Mouse (Mus musculus): Measurements from ENCODE around the gene Lzts2. TPM values are rescaled to one million over a fixed set of nuclear protein-coding genes. Genes with fewer than 3 reads are reported as not detected.

Gene Lzts2
- polyA plus RNA-seq, 1 experiment = 11.2 TPM

GRCm38 (mm10) chr19:45056364-45056763, 42.1 kb downstream of the Lzts2 start:
- WGBS = 28% methylated on average over 4 of the region's 4 CpGs
- no peak overlapping the region for H3K4me3 ChIP-seq (replicated peaks; ENCODE audit: control insufficient read depth, low read depth, low read length)
- H3K4me1 ChIP-seq (ENCODE audit: control insufficient read depth, insufficient read depth, low read length) = peaks cover 1% of the 10 kb centered on the region; the same call in 1 of the 2 replicates
- H3K27ac ChIP-seq (ENCODE audit: control insufficient read depth, insufficient read depth, low read depth, low read length, poor library complexity) = no peak overlapping the region
- TF ChIP-seq CTCF (IDR thresholded peaks at IDR 0.05; ENCODE audit: control insufficient read depth, insufficient read depth, low read length) = peak; percentile 52; the same call in 1 of the 2 replicates
- no peak for TF ChIP-seq POLR2A (IDR thresholded peaks at IDR 0.05; ENCODE audit: borderline replicate concordance, control insufficient read depth, low read depth, low read length)

GRCm38 (mm10) chr19:45056908-45057698, 42.9 kb downstream of the Lzts2 start:
- Histone ChIP-seq H3K4me1 (ENCODE audit: control insufficient read depth, insufficient read depth, low read length) (peaks cover 1% of the 10 kb centered on the region; the same call in 1 of the 2 replicates), H3K27ac (ENCODE audit: control insufficient read depth, insufficient read depth, low read depth, low read length, poor library complexity) (peak overlapping the region; percentile 62; the same call in 1 of the 2 replicates), H3K4me3 (replicated peaks; ENCODE audit: control insufficient read depth, low read depth, low read length) (no peak overlapping the region)
- no peak for TF ChIP-seq POLR2A (IDR thresholded peaks at IDR 0.05; ENCODE audit: borderline replicate concordance, control insufficient read depth, low read depth, low read length)
- TF ChIP-seq CTCF (IDR thresholded peaks at IDR 0.05; ENCODE audit: control insufficient read depth, insufficient read depth, low read length) = no peak
- WGBS = 51% methylated on average over 7 of the region's 7 CpGs

- Histone ChIP-seq H3K27ac (ENCODE audit: control insufficient read depth, insufficient read depth, low read depth, low read length, poor library complexity) (peak overlapping the region; percentile 79), H3K4me3 (replicated peaks; ENCODE audit: control insufficient read depth, low read depth, low read length) (peak overlapping the region; percentile 64), H3K4me1 (ENCODE audit: control insufficient read depth, insufficient read depth, low read length) (peaks cover 1% of the 10 kb centered on the region; the same call in 1 of the 2 replicates)
- TF ChIP-seq CTCF (IDR thresholded peaks at IDR 0.05; ENCODE audit: control insufficient read depth, insufficient read depth, low read length) (no peak), POLR2A (IDR thresholded peaks at IDR 0.05; ENCODE audit: borderline replicate concordance, control insufficient read depth, low read depth, low read length) (no peak)
- 23% methylated on average over 7 of the region's 7 CpGs for WGBS
These were observed 43.5 kb downstream of the Lzts2 start for GRCm38 (mm10) chr19:45057724-45058112.

GRCm38 (mm10) chr19:45058113-45058839, 44.1 kb downstream of the Lzts2 start:
- Histone ChIP-seq H3K4me3 (replicated peaks; ENCODE audit: control insufficient read depth, low read depth, low read length) (peak overlapping the region; percentile 64), H3K27ac (ENCODE audit: control insufficient read depth, insufficient read depth, low read depth, low read length, poor library complexity) (peak overlapping the region; percentile 90), H3K4me1 (ENCODE audit: control insufficient read depth, insufficient read depth, low read length) (peaks cover 1% of the 10 kb centered on the region; the same call in 1 of the 2 replicates)
- TF ChIP-seq POLR2A (IDR thresholded peaks at IDR 0.05; ENCODE audit: borderline replicate concordance, control insufficient read depth, low read depth, low read length) = peak; percentile 69; the same call in 1 of the 2 replicates
- no peak for TF ChIP-seq CTCF (IDR thresholded peaks at IDR 0.05; ENCODE audit: control insufficient read depth, insufficient read depth, low read length)
- under 1% methylated on average over 34 of the region's 34 CpGs for WGBS

- peak overlapping the region; percentile 90 for H3K27ac ChIP-seq (ENCODE audit: control insufficient read depth, insufficient read depth, low read depth, low read length, poor library complexity)
- 2% methylated on average over 14 of the region's 14 CpGs for WGBS
- TF ChIP-seq POLR2A (IDR thresholded peaks at IDR 0.05; ENCODE audit: borderline replicate concordance, control insufficient read depth, low read depth, low read length) (no peak), CTCF (IDR thresholded peaks at IDR 0.05; ENCODE audit: control insufficient read depth, insufficient read depth, low read length) (no peak)
- peaks cover 1% of the 10 kb centered on the region; the same call in 1 of the 2 replicates for H3K4me1 ChIP-seq (ENCODE audit: control insufficient read depth, insufficient read depth, low read length)
- H3K4me3 ChIP-seq (replicated peaks; ENCODE audit: control insufficient read depth, low read depth, low read length) = peak overlapping the region; percentile 64
These were observed 44.6 kb downstream of the Lzts2 start for GRCm38 (mm10) chr19:45058841-45059240.

- Histone ChIP-seq H3K4me3 (replicated peaks; ENCODE audit: control insufficient read depth, low read depth, low read length) (no peak overlapping the region), H3K4me1 (ENCODE audit: control insufficient read depth, insufficient read depth, low read length) (no peaks in the 10 kb centered on the region)
These were observed 49.5 kb downstream of the Lzts2 start for GRCm38 (mm10) chr19:45063565-45064292.

GRCm38 (mm10) chr19:45065226-45065625, 51.0 kb downstream of the Lzts2 start:
- Histone ChIP-seq H3K4me1 (ENCODE audit: control insufficient read depth, insufficient read depth, low read length) (no peaks in the 10 kb centered on the region), H3K4me3 (replicated peaks; ENCODE audit: control insufficient read depth, low read depth, low read length) (no peak overlapping the region), H3K27ac (ENCODE audit: control insufficient read depth, insufficient read depth, low read depth, low read length, poor library complexity) (no peak overlapping the region)
- 67% methylated on average over 21 of the region's 21 CpGs for WGBS
- TF ChIP-seq CTCF (IDR thresholded peaks at IDR 0.05; ENCODE audit: control insufficient read depth, insufficient read depth, low read length) = no peak
- TF ChIP-seq POLR2A (IDR thresholded peaks at IDR 0.05; ENCODE audit: borderline replicate concordance, control insufficient read depth, low read depth, low read length) = no peak

More at GRCm38 (mm10) chr19:45063565-45064292, 49.5 kb downstream of the Lzts2 start:
- 47% methylated on average over 20 of the region's 20 CpGs for WGBS
- H3K27ac ChIP-seq (ENCODE audit: control insufficient read depth, insufficient read depth, low read depth, low read length, poor library complexity) = no peak overlapping the region
- TF ChIP-seq POLR2A (IDR thresholded peaks at IDR 0.05; ENCODE audit: borderline replicate concordance, control insufficient read depth, low read depth, low read length) (no peak), CTCF (IDR thresholded peaks at IDR 0.05; ENCODE audit: control insufficient read depth, insufficient read depth, low read length) (peak; percentile 72)
